Mouse (Mus musculus) activated CD4-positive, CD25-positive, alpha-beta regulatory T cell, adult 4 months (primary cell): ENCODE measurements at regions not wholly inside any gene's neighbourhood (a gene's known extent, or its start where the extent isn't known, plus 50 kb on each side); places are given as distances from the start of the nearest gene placed in this dataset.
A peak's percentile ranks its signal among the peaks of the same experiment; 100 is the strongest.

Experiments used
- ATAC-seq: one replicate; pipeline ENCODE4 v1.8.0; 2017

GRCm38 (mm10) chr15:11572063-11572462 lies 172.6 kb upstream of the Tars start:
- no peak for ATAC-seq

- ATAC-seq: no peak
Measured at GRCm38 (mm10) chr15:11565503-11566031, 166.1 kb upstream of the Tars start.

- no peak for ATAC-seq
Measured at GRCm38 (mm10) chr15:11552568-11552967, 153.1 kb upstream of the Tars start.

- ATAC-seq: no peak
Measured at GRCm38 (mm10) chr15:11552110-11552509, 152.6 kb upstream of the Tars start.

- ATAC-seq: no peak
Measured at GRCm38 (mm10) chr15:11539485-11539884, 140.0 kb upstream of the Tars start.

GRCm38 (mm10) chr15:11536076-11536620 lies 136.7 kb upstream of the Tars start:
- no peak for ATAC-seq

- ATAC-seq: no peak
Measured at GRCm38 (mm10) chr15:11534404-11535251, 135.2 kb upstream of the Tars start.

GRCm38 (mm10) chr15:11533616-11534015 lies 134.2 kb upstream of the Tars start:
- ATAC-seq: peak; percentile 24

- ATAC-seq: peak; percentile 83
Measured at GRCm38 (mm10) chr15:11533002-11533610, 133.6 kb upstream of the Tars start.

- ATAC-seq: peak; percentile 54
Measured at GRCm38 (mm10) chr15:11532536-11532935, 133.1 kb upstream of the Tars start.

GRCm38 (mm10) chr15:11529819-11530810 lies 130.7 kb upstream of the Tars start:
- no peak for ATAC-seq

GRCm38 (mm10) chr15:11524337-11525106 lies 125.1 kb upstream of the Tars start:
- no peak for ATAC-seq

- ATAC-seq: no peak
Measured at GRCm38 (mm10) chr15:11518565-11518964, 119.1 kb upstream of the Tars start.

GRCm38 (mm10) chr15:11517892-11518291 lies 118.4 kb upstream of the Tars start:
- ATAC-seq: no peak

GRCm38 (mm10) chr15:11505076-11505639 lies 105.7 kb upstream of the Tars start:
- ATAC-seq: no peak

- no peak for ATAC-seq
Measured at GRCm38 (mm10) chr15:11496436-11496835, 97.0 kb upstream of the Tars start.

GRCm38 (mm10) chr15:11489116-11489515 lies 89.7 kb upstream of the Tars start:
- ATAC-seq: no peak

- ATAC-seq: no peak
Measured at GRCm38 (mm10) chr15:11487268-11487783, 87.9 kb upstream of the Tars start.

- no peak for ATAC-seq
Measured at GRCm38 (mm10) chr15:11483916-11484315, 84.5 kb upstream of the Tars start.

- ATAC-seq: no peak
Measured at GRCm38 (mm10) chr15:11479166-11479944, 79.9 kb upstream of the Tars start.
